Mouse (Mus musculus): ENCODE results near the gene Atp13a2. TPM values are rescaled to one million over a fixed set of nuclear protein-coding genes. Genes with fewer than 3 reads are reported as not detected.

Atp13a2 gene
- total RNA-seq, 1 experiment from 2014 or later = 47.8 TPM

GRCm38 (mm10) chr4:140987476-140987875 lies 803 bp downstream of the Atp13a2 start:
- ATAC-seq (ENCODE audit: extremely low read depth, insufficient number of reproducible peaks, low FRiP score, poor library complexity, severe bottlenecking) = no peak

DNA sequence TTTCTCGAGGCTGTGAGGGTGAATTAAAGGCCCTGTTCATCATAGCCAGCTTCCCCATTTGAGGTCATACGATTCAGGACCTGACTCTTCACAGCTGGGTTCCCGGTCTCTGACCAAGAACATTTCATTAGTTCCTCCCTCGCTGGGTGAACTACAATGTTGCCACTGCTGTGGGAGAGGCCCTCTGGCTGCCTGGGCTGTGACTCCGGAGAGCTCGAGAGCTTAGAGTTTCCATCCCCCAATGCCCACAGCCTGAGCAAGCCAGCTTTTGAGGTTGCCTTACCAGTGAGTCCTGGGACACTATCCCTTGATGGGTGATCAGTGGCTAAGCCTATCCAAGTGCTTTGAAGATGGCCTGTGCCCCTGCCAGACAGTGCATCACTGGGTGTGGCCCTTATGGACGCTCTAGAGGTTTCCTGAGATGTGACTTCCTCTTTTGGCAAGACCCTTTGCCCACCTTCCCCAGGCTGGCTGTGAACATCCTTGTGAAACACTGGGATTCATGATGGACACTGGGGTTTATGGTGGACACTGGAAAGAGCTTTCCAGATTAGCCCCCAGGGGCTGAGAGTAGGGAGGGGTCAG lies 2.1 kb downstream of the Atp13a2 start:
- peak; percentile 40 for ATAC-seq (ENCODE audit: extremely low read depth, insufficient number of reproducible peaks, low FRiP score, poor library complexity, severe bottlenecking)

DNA sequence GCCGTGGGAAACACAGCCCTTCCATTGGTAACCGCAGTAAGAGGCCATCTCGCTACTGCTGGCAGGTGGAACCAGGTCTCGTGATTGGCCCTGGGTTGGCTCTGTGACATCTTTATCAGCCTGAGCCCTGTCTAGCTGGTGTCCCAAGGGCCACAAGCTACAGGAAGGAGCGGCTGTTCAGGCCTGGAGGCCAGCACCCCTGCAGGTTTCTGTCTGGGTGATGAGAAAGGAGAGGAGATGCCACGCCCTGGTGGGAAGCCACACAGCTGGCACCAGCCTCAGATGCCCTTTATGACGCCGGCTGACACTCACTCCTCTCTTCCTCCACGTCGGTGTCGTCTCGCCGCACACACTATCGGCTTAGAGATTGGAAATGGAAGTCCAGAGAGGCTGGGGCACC lies 2.8 kb downstream of the Atp13a2 start:
- ATAC-seq (ENCODE audit: extremely low read depth, insufficient number of reproducible peaks, low FRiP score, poor library complexity, severe bottlenecking) = peak; percentile 30; the same call in 1 of the 2 replicates

- ATAC-seq (ENCODE audit: extremely low read depth, insufficient number of reproducible peaks, low FRiP score, poor library complexity, severe bottlenecking) = no peak
Measured at GRCm38 (mm10) chr4:140992215-140992614, 5.5 kb downstream of the Atp13a2 start.

- no peak for ATAC-seq (ENCODE audit: extremely low read depth, insufficient number of reproducible peaks, low FRiP score, poor library complexity, severe bottlenecking)
Measured at GRCm38 (mm10) chr4:140993846-140994245, 7.2 kb downstream of the Atp13a2 start.

DNA sequence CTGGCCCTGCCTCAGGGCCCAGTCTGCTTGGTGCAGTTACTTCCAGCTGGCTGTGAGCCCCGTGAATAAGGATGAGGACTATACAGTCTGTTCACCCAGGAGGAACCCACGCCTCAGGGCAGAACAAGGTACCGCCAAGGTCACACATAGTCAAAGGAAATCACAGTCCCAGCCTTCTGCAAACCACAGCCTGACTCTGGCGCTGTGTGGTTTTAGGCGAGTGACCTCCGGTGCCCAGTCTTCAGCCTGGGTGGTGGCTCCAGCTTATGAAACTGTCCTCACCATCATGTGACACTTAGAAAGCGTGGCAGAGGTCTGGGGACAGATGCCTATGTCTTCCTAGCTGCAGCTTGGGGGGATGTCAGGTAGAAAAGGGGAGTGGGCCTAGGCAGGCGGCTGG lies 9.1 kb downstream of the Atp13a2 start:
- no peak for ATAC-seq (ENCODE audit: extremely low read depth, insufficient number of reproducible peaks, low FRiP score, poor library complexity, severe bottlenecking)

DNA sequence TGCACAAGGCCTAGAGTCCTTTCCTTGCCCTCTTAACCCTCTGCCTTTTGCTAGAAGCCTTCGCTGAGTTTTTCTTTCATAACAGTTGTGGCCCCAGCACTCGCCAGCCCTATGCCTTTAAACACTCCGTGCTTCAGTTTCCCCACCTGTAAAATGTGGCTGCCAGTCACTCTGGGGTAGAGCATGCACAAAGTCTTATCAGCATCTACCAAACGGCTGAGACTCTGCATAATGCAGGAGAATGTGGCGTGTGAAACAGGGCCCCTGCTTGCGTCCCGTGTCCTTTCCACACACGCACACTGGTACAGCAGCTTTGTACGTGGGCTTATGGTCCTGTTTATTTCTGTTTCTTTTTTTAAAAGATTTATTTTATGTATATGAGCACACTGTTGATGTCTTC lies 10.1 kb downstream of the Atp13a2 start:
- ATAC-seq (ENCODE audit: extremely low read depth, insufficient number of reproducible peaks, low FRiP score, poor library complexity, severe bottlenecking) = no peak

DNA sequence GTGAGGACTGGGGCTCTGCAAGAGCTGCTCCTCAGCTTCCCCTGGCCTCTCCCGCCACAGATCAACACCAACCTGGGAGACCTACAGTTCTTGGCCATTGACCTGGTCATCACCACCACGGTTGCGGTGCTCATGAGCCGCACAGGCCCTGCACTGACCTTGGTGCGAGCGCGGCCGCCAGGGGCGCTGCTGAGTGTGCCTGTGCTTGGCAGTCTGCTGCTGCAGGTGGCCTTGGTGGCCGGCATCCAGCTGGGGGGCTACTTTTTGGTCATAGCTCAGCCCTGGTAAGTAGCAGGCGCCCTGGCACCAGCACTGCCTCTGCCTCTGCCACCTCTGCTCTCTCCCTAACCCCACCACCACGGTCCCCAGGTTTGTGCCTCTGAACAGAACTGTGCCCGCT lies 19.3 kb downstream of the Atp13a2 start:
- ATAC-seq (ENCODE audit: extremely low read depth, insufficient number of reproducible peaks, low FRiP score, poor library complexity, severe bottlenecking) = no peak

DNA sequence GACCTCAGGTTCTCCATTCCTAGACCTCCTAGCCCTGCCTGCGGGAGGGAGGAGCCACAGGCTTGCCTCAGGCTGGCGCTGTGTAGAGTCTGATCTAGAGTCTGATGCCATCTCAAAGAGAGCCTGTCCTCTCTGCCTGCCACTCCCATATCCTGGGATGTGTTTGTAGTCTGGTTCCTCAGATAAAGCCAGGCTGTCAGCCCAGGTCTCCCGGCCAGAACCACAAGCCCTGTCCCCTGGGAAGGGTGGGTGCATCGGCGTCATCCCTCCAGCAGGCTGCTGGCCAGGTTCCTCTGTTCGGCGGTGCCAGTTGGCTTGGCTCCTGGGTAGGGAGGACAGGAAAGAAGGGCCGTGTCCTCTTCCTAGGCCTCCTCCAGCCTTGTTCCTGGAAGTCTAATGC lies 21.4 kb downstream of the Atp13a2 start:
- ATAC-seq (ENCODE audit: extremely low read depth, insufficient number of reproducible peaks, low FRiP score, poor library complexity, severe bottlenecking) = no peak

GRCm38 (mm10) chr4:141010118-141010517 lies 23.4 kb downstream of the Atp13a2 start, which contains the start of gene Mfap2:
TSS of gene Mfap2 (plus strand) at chr4:141010418.
- no peak for ATAC-seq (ENCODE audit: extremely low read depth, insufficient number of reproducible peaks, low FRiP score, poor library complexity, severe bottlenecking)

DNA sequence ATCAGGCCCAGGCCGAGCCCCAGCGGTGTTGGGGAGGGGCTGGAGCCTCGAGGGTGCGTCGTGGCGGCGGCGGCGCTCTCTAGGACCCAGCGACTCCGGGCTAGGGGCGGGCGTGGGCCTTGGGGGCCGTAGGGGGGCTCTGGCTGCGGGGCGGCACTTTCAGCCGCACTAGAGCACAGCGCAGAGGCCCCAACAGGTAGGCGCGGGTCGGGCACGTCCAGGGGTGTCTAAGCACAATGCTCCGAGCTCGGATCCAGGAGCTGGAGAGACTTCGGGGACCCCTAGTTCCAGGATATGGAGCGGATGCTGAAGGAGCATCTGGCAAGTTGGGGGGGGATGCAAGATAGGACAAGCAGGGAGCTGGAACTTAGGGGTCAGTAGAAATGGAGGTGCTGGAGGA lies 23.9 kb downstream of the Atp13a2 start:
- ATAC-seq (ENCODE audit: extremely low read depth, insufficient number of reproducible peaks, low FRiP score, poor library complexity, severe bottlenecking) = no peak

DNA sequence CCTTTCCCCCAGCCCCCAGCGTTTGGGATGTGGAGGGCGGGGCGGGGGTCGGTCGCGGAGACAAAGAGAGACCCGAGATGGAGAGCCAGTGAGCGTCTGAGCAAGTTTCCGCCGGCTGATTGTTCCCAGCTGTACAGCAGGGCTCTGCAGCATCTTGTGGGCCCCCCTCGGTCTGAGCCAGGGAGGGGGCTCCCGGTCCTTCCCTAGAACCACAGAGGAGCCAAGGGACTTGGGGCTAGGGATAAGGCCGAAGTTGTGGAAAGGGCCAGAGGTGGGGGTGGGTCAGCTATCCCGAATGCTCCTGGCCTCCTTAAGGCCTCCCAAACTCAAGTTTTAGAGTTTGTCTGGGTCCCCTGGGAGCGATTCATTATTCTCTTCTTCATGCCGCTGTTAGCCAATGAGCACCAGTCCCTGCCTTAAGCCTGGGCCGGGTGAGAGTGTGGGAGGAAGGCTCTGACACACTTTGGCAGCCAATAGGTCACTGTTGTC lies 24.3 kb downstream of the Atp13a2 start:
- ATAC-seq (ENCODE audit: extremely low read depth, insufficient number of reproducible peaks, low FRiP score, poor library complexity, severe bottlenecking) = no peak

DNA sequence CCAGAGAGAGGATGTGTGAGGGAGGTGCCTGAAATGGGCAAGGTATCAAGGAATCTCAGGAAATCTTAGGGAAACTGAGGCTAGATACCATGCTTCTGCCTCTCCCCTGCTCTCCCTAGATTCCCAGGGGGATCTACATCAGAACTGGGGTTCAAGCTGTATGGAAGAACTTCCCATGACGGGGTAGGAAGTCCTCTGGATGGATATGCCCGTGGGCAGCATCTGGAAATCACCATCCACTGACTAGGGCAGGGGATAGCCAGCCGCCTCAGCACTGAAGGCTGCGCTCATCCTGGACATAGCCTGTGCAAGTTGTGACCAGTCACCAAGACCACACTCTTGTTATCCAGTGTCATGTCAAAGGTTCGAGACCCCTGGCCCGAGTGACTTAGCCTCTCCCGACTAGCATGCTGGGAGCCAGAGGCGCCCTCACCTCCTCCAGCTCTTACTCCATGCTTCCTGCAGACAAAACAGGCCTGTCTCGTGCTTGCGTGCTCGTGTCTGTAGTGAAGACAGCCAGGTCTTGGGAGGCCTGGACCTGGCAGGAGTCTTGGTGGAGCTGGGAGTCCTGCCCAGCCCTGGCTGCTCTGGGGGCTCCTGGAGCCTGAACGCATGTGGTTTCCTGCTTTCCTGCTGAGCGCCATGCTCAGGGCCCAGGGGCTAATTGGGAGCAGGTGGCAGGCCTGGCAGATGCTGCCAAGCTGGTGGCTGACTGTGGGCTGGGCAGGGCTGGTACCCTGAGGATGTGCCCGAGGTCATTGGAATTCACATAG lies 25.1 kb downstream of the Atp13a2 start:
- no peak for ATAC-seq (ENCODE audit: extremely low read depth, insufficient number of reproducible peaks, low FRiP score, poor library complexity, severe bottlenecking)

GRCm38 (mm10) chr4:141012558-141012957 lies 25.9 kb downstream of the Atp13a2 start:
- ATAC-seq (ENCODE audit: extremely low read depth, insufficient number of reproducible peaks, low FRiP score, poor library complexity, severe bottlenecking) = no peak

- ATAC-seq (ENCODE audit: extremely low read depth, insufficient number of reproducible peaks, low FRiP score, poor library complexity, severe bottlenecking) = no peak
Measured at GRCm38 (mm10) chr4:141014114-141014513, 27.4 kb downstream of the Atp13a2 start.

DNA sequence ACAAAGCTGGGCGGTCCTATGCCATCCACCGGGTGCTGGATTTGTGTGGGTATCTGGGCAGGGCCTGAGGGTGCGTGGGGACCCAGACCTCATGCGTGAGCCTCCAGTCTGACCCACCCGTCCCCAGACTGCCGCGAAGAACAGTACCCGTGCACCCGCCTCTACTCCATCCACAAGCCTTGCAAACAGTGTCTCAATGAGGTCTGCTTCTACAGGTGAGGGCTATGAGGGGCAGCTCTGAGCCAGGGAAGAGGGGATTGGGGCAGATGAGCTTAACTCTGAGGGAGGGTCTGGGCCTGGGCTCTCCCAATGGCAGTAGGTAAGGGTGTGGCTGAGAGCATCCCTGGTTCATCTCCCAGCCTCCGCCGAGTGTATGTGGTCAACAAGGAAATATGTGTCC lies 28.2 kb downstream of the Atp13a2 start:
- no peak for ATAC-seq (ENCODE audit: extremely low read depth, insufficient number of reproducible peaks, low FRiP score, poor library complexity, severe bottlenecking)

DNA sequence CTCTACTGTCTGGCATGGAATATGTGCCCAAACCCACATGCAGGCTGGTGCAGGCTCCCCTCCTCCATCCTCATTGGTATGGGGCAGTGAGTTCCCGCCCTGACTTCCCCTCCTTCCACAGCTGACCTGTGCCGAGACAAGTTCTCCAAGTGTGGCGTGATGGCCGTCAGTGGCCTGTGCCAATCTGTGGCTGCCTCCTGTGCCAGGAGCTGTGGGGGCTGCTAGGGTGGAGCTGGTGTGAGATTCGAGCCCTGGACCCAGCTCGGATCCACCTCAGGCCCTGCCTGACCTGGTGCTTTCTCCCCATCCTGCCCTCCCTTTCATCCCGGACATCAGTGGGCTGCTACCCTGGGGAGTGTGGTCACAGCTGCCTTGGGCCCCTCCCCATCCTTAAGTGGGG lies 28.7 kb downstream of the Atp13a2 start:
- no peak for ATAC-seq (ENCODE audit: extremely low read depth, insufficient number of reproducible peaks, low FRiP score, poor library complexity, severe bottlenecking)

GRCm38 (mm10) chr4:141016311-141016710 lies 29.6 kb downstream of the Atp13a2 start:
- no peak for ATAC-seq (ENCODE audit: extremely low read depth, insufficient number of reproducible peaks, low FRiP score, poor library complexity, severe bottlenecking)

DNA sequence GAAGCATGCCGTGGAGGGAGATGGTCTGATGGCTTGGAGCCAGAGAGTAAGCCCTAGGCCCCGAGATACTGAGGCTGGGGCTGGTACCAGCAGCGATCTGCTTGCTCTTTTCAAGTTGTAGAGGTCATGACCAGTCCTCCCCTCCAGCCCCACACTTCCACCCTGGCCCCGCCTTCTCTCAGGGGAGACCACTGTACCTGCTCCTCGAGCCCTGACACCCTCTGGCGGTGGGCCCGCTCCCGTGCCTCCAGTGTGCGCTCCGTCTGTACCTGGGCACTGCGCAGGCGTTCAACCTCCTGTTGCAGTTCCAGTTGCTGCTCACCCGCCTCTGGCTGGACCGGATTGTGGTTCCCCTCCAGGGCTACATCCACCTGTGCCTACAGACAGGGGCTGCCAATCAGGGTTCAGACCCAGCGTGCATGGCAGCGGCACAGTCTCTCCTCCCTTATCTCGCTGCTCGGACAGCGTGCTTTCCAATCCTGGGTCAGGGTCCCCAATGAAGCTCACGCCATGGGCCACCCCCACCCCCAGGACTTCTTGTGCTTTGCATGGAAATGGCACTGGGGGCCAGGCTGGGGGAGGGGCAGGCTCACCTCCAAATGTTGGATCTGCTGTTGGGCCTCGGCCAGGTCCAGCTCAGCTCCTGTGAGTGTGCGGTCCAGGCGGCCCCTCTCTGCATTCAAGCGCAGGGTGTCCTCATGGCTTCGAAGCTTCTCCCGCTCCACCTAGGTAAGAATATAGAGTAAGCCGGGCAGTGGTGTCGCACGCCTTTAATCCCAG lies 31.2 kb downstream of the Atp13a2 start:
- no peak for ATAC-seq (ENCODE audit: extremely low read depth, insufficient number of reproducible peaks, low FRiP score, poor library complexity, severe bottlenecking)

DNA sequence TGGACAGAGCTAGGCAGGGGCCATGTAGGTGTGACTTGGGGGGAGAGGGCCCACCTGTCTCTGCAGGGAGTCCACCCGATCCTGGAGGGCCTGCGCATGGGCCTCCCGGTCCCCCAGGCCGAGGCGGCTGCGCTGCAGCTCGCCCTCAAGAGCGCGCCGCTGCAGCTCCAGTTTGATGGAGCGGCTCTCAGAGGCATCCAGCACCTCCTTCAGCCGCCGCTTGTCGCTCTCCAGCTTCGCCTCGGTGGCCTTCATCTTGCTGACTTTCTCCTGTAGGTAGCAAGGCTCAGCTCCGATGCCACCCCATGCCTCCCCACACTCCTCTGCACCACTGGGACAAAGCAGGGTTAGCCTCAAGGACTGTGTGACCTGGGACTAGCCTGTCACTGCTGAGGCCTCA lies 33.5 kb downstream of the Atp13a2 start:
- ATAC-seq (ENCODE audit: extremely low read depth, insufficient number of reproducible peaks, low FRiP score, poor library complexity, severe bottlenecking) = no peak

All from neutrophil, adult 5-6 weeks (primary cell).